Mouse (Mus musculus) frontal cortex, postnatal 25 days (tissue): ENCODE results near the gene Ppp1r27.
"Not testable (repeated sequence)": the region's sequence is repeated elsewhere in the genome, so short reads cannot be mapped to it uniquely, and the experiment has no call there.

ENCODE experiments used
- DNase-seq, 2 experiments: peaks; one replicate each; pipeline ENCODE4 v3.0.0; 2022; ENCODE audit warnings: low spot score in 2 of 2

Ppp1r27 gene

GRCm38 (mm10) chr11:120575940-120576339 lies 25.0 kb upstream of the Ppp1r27 start:
- DNase-seq, result no peak

DNA sequence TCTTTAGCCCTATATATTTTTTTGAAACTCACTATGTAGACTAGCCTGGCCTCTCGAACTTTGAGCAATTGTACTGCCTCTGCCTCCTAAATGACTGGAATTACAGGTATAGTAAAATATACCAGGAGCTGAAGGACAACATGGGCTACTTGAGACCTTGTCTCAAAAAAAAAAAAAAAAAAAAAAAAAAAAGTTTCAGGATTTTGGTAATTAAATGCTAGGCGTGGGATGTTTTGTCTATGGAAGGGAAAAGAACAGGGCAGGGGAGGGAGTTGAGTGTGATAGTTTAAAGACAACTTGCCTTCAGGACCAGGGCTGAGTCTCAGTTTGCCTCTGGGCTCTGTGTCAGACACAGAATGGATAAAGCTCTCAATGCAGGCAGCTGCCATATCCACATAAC lies 24.1 kb upstream of the Ppp1r27 start:
- no peak for DNase-seq

DNA sequence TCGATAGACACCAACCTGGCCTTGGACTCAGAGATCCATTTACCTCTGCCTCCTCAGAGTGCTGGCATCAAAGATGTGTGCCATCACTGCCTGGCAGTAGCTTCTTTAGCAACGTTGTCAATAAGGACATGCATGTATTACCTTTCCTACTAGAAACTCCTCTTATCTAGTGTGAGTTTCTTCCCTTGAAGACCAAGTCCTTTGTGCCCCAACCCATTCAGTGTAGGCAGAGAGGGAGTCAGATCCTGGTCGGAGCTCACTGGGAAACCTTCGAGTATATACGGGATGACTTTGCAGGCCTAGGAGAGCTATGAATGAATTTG lies 23.3 kb upstream of the Ppp1r27 start:
- DNase-seq, result no peak

- no peak for DNase-seq
These were observed 22.8 kb upstream of the Ppp1r27 start for GRCm38 (mm10) chr11:120573585-120574277.

GRCm38 (mm10) chr11:120572752-120573584 lies 22.0 kb upstream of the Ppp1r27 start, which contains the start of gene P4hb:
Gene P4hb, minus strand, starts transcription at chr11:120573253.
- peak; percentile 98 to 99 for DNase-seq

DNA sequence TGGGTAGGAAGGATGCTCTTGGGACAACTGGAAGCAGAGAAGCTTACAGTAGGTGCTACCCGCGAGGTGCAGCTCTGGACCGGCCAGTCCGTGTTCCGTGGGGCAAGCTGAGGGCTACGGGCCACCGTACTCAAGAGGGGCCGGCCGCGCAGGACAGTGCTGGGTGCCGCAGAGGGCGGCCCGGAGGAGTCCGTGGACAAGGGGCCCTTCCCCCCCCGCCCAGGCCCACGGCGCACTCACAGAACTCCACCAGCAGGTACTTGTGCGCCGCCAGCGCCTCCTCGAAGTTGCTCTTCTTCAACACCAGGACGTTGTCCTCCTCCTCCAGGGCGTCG lies 21.5 kb upstream of the Ppp1r27 start:
- DNase-seq, result no peak

DNA sequence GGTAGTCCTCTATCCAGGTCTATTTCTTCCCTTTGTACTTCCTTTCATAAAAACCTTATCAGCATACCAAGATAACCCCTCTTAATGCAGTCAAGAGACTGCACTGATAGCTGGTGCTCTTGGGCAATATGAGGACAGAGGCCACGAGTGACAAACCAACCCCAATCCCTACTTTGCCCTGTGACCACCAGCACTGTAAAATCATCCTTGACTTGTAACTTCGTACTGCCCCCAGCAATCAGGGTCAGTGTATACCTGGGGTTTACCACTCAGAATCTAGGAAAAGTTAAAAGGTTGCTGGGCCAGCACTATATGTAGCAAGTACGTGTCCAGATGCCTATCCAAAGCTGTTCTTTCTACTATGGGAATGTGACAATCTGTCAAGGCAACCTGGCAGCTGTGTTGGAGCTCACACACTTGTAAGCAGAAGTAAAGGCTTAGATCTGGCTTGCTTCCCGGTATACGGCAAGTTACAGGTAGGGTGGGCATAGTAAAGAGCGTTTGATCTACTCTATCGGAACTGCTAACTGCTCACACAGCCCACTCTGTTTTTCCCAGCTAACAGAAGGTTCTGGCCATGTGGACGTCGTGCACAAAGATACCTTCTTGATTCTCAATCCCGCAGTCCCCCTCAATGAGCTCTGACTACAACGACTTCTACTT lies 21.0 kb upstream of the Ppp1r27 start:
- DNase-seq, result no peak

DNA sequence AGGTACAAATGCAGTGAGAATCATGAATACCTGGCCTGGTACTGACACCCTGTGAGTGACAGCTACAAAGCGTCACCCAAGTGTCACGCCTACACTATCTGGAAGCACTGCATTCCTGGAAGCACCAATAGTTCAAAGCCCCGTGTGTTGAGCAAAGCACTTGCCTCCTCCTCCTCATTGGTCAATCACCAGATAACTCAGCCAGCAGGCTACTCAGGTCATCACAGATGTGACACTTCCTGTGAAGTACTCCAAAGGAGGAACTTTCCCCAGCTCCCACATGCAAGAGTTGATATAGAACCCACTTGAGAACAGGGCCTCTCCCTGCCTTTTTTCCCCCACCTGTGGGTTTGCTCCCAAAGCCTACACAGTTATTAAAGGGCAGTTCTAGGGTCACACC lies 20.2 kb upstream of the Ppp1r27 start:
- DNase-seq, result no peak

- no peak for DNase-seq
These were observed 17.4 kb upstream of the Ppp1r27 start for GRCm38 (mm10) chr11:120568324-120568723.

- DNase-seq, result no peak
These were observed 14.2 kb upstream of the Ppp1r27 start for GRCm38 (mm10) chr11:120565114-120565513.

DNA sequence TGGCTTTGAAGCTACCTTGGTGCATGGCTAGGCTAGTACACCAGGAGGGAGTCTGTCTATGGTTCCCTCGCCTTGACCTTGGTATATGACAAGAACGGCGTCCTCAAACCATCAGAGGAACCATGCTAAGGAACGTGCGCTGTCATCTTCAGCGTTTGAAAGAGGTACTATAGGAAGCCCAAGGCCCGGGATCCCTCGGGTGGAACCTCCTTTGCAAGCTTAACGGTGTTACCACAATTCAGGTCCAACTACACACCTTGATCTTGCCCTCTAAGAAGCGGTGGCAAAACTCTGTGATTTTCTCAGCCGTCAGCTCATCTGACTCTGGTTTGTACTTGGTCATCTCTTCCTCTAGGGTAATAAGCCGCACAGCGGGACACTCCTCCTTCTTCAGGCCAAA lies 12.0 kb upstream of the Ppp1r27 start:
- DNase-seq, result no peak

GRCm38 (mm10) chr11:120560952-120561728 lies 10.2 kb upstream of the Ppp1r27 start:
- no peak for DNase-seq

DNA sequence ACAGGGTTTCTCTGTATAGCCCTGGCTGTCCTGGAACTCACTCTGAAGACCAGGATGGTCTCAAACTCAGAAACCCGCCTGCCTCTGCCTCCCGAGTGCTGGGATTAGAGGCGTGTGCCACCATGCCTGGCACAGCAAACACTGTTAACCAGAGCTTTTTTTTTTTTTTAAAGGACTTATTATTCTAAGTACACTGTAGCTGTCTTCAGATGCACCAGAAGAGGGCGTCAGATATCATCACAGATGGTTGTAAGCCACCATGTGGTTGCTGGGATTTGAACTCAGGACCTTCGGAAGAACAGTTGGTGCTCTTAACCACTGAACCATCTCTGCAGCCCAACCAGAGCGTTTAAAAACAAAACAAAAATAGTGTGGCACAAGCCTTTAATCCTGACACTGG lies 7.9 kb upstream of the Ppp1r27 start:
- not testable (repeated sequence) for DNase-seq

GRCm38 (mm10) chr11:120555260-120555659 lies 4.3 kb upstream of the Ppp1r27 start:
- DNase-seq, result no peak

DNA sequence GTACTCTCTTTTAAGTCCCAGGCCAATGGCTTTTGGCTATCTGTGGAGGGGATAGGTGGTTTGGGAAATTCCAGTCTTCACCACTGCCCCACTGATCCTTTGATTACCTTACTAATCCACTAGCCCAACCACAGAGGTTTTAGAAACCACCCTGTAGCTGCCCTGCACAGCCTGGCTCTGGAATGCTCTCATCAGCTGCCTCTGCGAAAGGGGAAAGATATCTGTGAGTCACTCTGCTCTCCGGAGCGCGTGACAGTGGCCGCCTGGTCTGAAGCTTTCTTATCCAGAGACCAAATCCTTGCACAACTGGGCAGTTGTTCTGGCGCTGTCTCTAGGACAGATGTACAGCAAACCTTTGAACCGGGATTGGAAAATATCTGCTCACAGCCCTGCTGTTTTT lies 3.9 kb upstream of the Ppp1r27 start:
- DNase-seq, result no peak

GRCm38 (mm10) chr11:120552736-120553135 lies 1.8 kb upstream of the Ppp1r27 start:
- no peak for DNase-seq

DNA sequence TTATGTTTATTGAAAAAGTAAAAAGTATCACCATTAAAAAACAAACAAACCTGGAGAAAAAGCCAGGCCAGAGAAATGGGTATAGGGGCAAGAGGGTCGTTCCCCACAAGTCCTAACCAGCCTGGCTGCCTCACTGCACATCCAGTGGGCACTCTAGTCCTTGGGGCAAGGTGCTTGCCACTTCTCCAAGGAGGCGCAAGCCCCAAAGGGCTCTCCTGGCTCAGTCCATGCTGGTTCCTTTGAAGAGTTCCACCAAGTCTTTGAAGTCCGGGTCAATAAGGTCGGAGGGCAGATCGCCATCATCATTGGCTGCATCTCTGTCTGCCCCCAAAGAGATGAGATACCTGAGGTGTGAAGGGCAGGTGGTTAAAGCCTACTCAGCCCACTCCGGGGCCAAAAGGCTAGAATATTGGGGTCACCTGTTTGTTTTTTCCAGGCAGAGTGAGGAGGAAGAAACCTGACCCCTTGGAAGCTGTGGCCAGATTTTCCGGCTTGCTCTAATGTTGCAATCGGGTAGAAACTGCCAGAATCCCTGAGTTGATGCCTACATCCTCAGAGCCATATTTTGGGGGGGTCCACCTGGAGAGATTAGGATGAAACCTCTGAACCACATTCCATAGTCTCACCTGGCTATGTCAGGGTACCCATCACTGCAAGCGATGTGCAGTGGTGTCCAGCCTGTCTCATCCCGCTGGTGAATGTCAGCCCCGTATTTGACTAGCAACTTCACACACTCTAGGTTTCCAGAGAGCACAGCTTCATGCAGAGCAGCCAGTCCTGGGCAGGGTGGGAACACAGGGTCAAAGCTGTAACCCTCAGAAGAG lies 734 bp downstream of the Ppp1r27 start:
- DNase-seq, result no peak

GRCm38 (mm10) chr11:120549168-120549945 lies 1.6 kb downstream of the Ppp1r27 start, which contains the start of gene Mcrip1:
Gene Mcrip1, minus strand, starts transcription at chr11:120549727.
- peak; percentile 79 to 88 for DNase-seq

- DNase-seq, result no peak
These were observed 2.2 kb downstream of the Ppp1r27 start for GRCm38 (mm10) chr11:120548786-120549167.

GRCm38 (mm10) chr11:120548214-120548613 lies 2.7 kb downstream of the Ppp1r27 start:
- DNase-seq, result no peak
